Mouse (Mus musculus) myocyte (in vitro differentiated cells): ENCODE data around the gene Prelid3b. TPM values are rescaled to one million over a fixed set of nuclear protein-coding genes. Genes with fewer than 3 reads are reported as not detected.

Source experiments
- H3K27me3 ChIP-seq: one replicate; pipeline ENCODE4 v1.6.1; 2011; ENCODE audit not compliant: control insufficient read depth, insufficient read depth, insufficient read length
- H3K36me3 ChIP-seq: one replicate; pipeline ENCODE4 v1.6.1; 2011; ENCODE audit not compliant: control insufficient read depth, insufficient read depth
- H3K4me2 ChIP-seq: one replicate; pipeline ENCODE4 v1.6.1; 2011; ENCODE audit warnings: low read depth, control low read depth
- H3K4me3 ChIP-seq: one replicate; pipeline ENCODE4 v1.5.1; 2011; ENCODE audit warnings: mild to moderate bottlenecking, control low read depth, moderate library complexity
- H3K79me2 ChIP-seq: one replicate; pipeline ENCODE4 v1.6.1; 2011; ENCODE audit not compliant: control insufficient read depth, insufficient read depth
- H3ac ChIP-seq: one replicate; pipeline ENCODE4 v1.6.1; 2011; ENCODE audit not compliant: control insufficient read depth, insufficient read length
- CEBPB ChIP-seq: IDR thresholded peaks from 2 replicates; pipeline ENCODE4 v1.6.1; 2011; ENCODE audit warnings: mild to moderate bottlenecking, moderate library complexity; ENCODE audit not compliant: poor library complexity, insufficient read depth, severe bottlenecking
- E2F4 ChIP-seq: IDR thresholded peaks from one replicate; pipeline ENCODE4 v1.6.1; 2011; ENCODE audit warnings: mild to moderate bottlenecking, control low read depth, moderate library complexity; ENCODE audit not compliant: insufficient read depth
- MAX ChIP-seq: IDR thresholded peaks from one replicate; pipeline ENCODE4 v1.6.1; 2011; ENCODE audit warnings: low read depth, mild to moderate bottlenecking, control low read depth
- MYOD1 ChIP-seq, 3 experiments: IDR thresholded peaks; one replicate each; pipeline ENCODE4 v1.6.1; 2011; ENCODE audit warnings: control low read depth in 2 of 3, low read depth in 2 of 3, mild to moderate bottlenecking in 2 of 3, moderate library complexity in 1 of 3; ENCODE audit not compliant: insufficient read length in 2 of 3, control insufficient read depth in 1 of 3
- MYOG ChIP-seq, 3 experiments: IDR thresholded peaks; one replicate each; pipeline ENCODE4 v1.6.1; 2011; ENCODE audit warnings: control low read depth in 2 of 3, low read depth in 2 of 3, mild to moderate bottlenecking in 2 of 3; ENCODE audit not compliant: insufficient read length in 2 of 3, control insufficient read depth in 1 of 3, insufficient read depth in 1 of 3
- POLR2A ChIP-seq: IDR thresholded peaks from one replicate; pipeline ENCODE4 v1.6.1; 2011; ENCODE audit warnings: low read depth, mild to moderate bottlenecking, control low read depth, moderate library complexity; ENCODE audit not compliant: insufficient read length
- POLR2AphosphoS2 ChIP-seq: IDR thresholded peaks from one replicate; pipeline ENCODE4 v1.6.1; 2011; ENCODE audit warnings: low read depth, control low read depth; ENCODE audit not compliant: insufficient read length
- REST ChIP-seq: IDR thresholded peaks from one replicate; pipeline ENCODE4 v1.6.1; 2011; ENCODE audit warnings: mild to moderate bottlenecking, control low read depth, moderate library complexity; ENCODE audit not compliant: insufficient read depth, insufficient read length
- SRF ChIP-seq: IDR thresholded peaks from one replicate; pipeline ENCODE4 v1.6.1; 2011; ENCODE audit warnings: low read depth; ENCODE audit not compliant: control insufficient read depth, insufficient read length
- TCF12 ChIP-seq: IDR thresholded peaks from one replicate; pipeline ENCODE4 v1.6.1; 2011; ENCODE audit warnings: mild to moderate bottlenecking, control low read depth; ENCODE audit not compliant: poor library complexity, insufficient read depth, severe bottlenecking
- TCF3 ChIP-seq: IDR thresholded peaks from one replicate; pipeline ENCODE4 v1.6.1; 2011; ENCODE audit warnings: low read depth, control low read depth; ENCODE audit not compliant: insufficient read length
- USF1 ChIP-seq: IDR thresholded peaks from one replicate; pipeline ENCODE4 v1.6.1; 2011; ENCODE audit warnings: low read depth, mild to moderate bottlenecking, control low read depth, moderate library complexity
- polyA plus RNA-seq: library from polyadenylated mRNA; unstranded; fragments of >200 nt; fragmentation: generic; extraction: Trizol; gene quantifications from one replicate; pipeline ENCODE4 v1.2.1, GENCODE M21; 2012; ENCODE audit warnings: missing spikeins

Prelid3b gene
- polyA plus RNA-seq, 1 experiment = 81.4 TPM

- Histone ChIP-seq H3K36me3 (no peaks in the 10 kb centered on the region), H3K4me3 (peak overlapping the region; percentile 66), H3K79me2 (peaks cover 10% of the 10 kb centered on the region), H3K27me3 (no peaks in the 10 kb centered on the region), H3ac (peak overlapping the region; percentile 4), H3K4me2 (peak overlapping the region; percentile 92)
- TF ChIP-seq MAX (no peak), MYOD1 (IDR thresholded peaks at IDR 0.05; ENCODE audit: control insufficient read depth in 1 of 3, insufficient read length in 2 of 3, low read depth in 2 of 3) (no peak), USF1 (no peak)
These were observed 34.7 kb downstream of the Prelid3b start for GRCm38 (mm10) chr2:174438181-174438580.

GRCm38 (mm10) chr2:174437697-174437982, 35.2 kb downstream of the Prelid3b start:
- Histone ChIP-seq H3K79me2 (peaks cover 10% of the 10 kb centered on the region), H3K36me3 (no peaks in the 10 kb centered on the region), H3K4me2 (peak overlapping the region; percentile 92), H3ac (peak overlapping the region; percentile 4), H3K4me3 (peak overlapping the region; percentile 66), H3K27me3 (no peaks in the 10 kb centered on the region)
- TF ChIP-seq MYOD1 (IDR thresholded peaks at IDR 0.05; ENCODE audit: control insufficient read depth in 1 of 3, insufficient read length in 2 of 3, low read depth in 2 of 3) (no peak), CEBPB (no peak), MAX (no peak), TCF3 (no peak), TCF12 (no peak), E2F4 (no peak)

GRCm38 (mm10) chr2:174436916-174437696, 35.8 kb downstream of the Prelid3b start:
- H3K4me3 ChIP-seq = peak overlapping the region; percentile 66

GRCm38 (mm10) chr2:174436076-174436701, 36.7 kb downstream of the Prelid3b start:
- Histone ChIP-seq H3K27me3 (no peaks in the 10 kb centered on the region), H3ac (no peak overlapping the region), H3K4me3 (no peak overlapping the region), H3K36me3 (peaks cover 7% of the 10 kb centered on the region), H3K4me2 (no peak overlapping the region), H3K79me2 (peaks cover 10% of the 10 kb centered on the region)
- TF ChIP-seq TCF12 = no peak
- TF ChIP-seq SRF = no peak
- no peak for TF ChIP-seq CEBPB
- no peak for TF ChIP-seq POLR2AphosphoS2
- TF ChIP-seq REST = no peak
- no peak for TF ChIP-seq MYOG (IDR thresholded peaks at IDR 0.05; ENCODE audit: control insufficient read depth in 1 of 3, insufficient read depth in 1 of 3, insufficient read length in 2 of 3, low read depth in 2 of 3)

More at GRCm38 (mm10) chr2:174436916-174437696, 35.8 kb downstream of the Prelid3b start:
- H3K27me3 ChIP-seq = no peaks in the 10 kb centered on the region
- H3ac ChIP-seq = no peak overlapping the region
- H3K4me2 ChIP-seq = peak overlapping the region; percentile 92
- peaks cover 10% of the 10 kb centered on the region for H3K79me2 ChIP-seq
- TF ChIP-seq SRF = no peak
- no peaks in the 10 kb centered on the region for H3K36me3 ChIP-seq

GRCm38 (mm10) chr2:174434943-174435342, 37.9 kb downstream of the Prelid3b start:
- TF ChIP-seq TCF12 = no peak
- Histone ChIP-seq H3K27me3 (no peaks in the 10 kb centered on the region), H3ac (no peak overlapping the region), H3K4me3 (no peak overlapping the region), H3K36me3 (peaks cover 8% of the 10 kb centered on the region), H3K4me2 (no peak overlapping the region), H3K79me2 (peaks cover 10% of the 10 kb centered on the region)

- Histone ChIP-seq H3K79me2 (no peaks in the 10 kb centered on the region), H3ac (no peak overlapping the region)
- TF ChIP-seq SRF (no peak), E2F4 (no peak), TCF3 (no peak), MYOG (IDR thresholded peaks at IDR 0.05; ENCODE audit: control insufficient read depth in 1 of 3, insufficient read depth in 1 of 3, insufficient read length in 2 of 3, low read depth in 2 of 3) (no peak), MYOD1 (IDR thresholded peaks at IDR 0.05; ENCODE audit: control insufficient read depth in 1 of 3, insufficient read length in 2 of 3, low read depth in 2 of 3) (no peak), CEBPB (no peak), POLR2A (no peak), MAX (no peak), POLR2AphosphoS2 (no peak), USF1 (no peak), TCF12 (no peak), REST (no peak)
These were observed 43.8 kb downstream of the Prelid3b start for GRCm38 (mm10) chr2:174428996-174429591.

More at GRCm38 (mm10) chr2:174428996-174429591, 43.8 kb downstream of the Prelid3b start:
- Histone ChIP-seq H3K27me3 (no peaks in the 10 kb centered on the region), H3K4me3 (no peak overlapping the region), H3K4me2 (no peak overlapping the region), H3K36me3 (peaks cover 14% of the 10 kb centered on the region)
